8 mouse cellular contexts compared by ENCODE assay signal in genomic region chr1:133825543-133825942, GRCm38 (mm10). TPM values are rescaled to one million over a fixed set of nuclear protein-coding genes. Genes with fewer than 3 reads are reported as not detected.
DNase-seq lines count a peak whose midpoint lies in the region; ATAC-seq and TF ChIP-seq lines count a peak whose summit lies in the region.
"Had no signal": no experiment of that assay in that cellular context is flagged by ENCODE, and none has a peak within 500 bp of the region (broad histone marks: within the 10 kb centered on the region; RNA-seq: fewer than 3 reads in every experiment).

No protein-coding gene starts in this region.

- H3K9me3 ChIP-seq in intestine, postnatal 0 days (ENCODE audit: control insufficient read depth): no peaks in the 10 kb centered on the region
- H3K9me3 ChIP-seq in neural tube, embryonic 13.5 days: no peaks in the 10 kb centered on the region
- H3K9me3 ChIP-seq: embryonic facial prominence, embryonic 15.5 days had no signal

- H3K4me2 ChIP-seq in intestine, postnatal 0 days (replicated peaks; ENCODE audit: low read depth): no peak overlapping the region
- no peak overlapping the region for H3K4me2 ChIP-seq in neural tube, embryonic 13.5 days
- H3K4me2 ChIP-seq: embryonic facial prominence, embryonic 15.5 days had no signal

- 20% methylated on average over 8 of the region's 8 CpGs for WGBS in intestine, postnatal 0 days
- 8% methylated on average over 8 of the region's 8 CpGs for WGBS in neural tube, embryonic 13.5 days

- H3K36me3 ChIP-seq in intestine, postnatal 0 days (ENCODE audit: control insufficient read depth, insufficient read depth): no peaks in the 10 kb centered on the region
- no peaks in the 10 kb centered on the region for H3K36me3 ChIP-seq in neural tube, embryonic 13.5 days
- H3K36me3 ChIP-seq: embryonic facial prominence, embryonic 15.5 days had no signal

- no peaks in the 10 kb centered on the region for H3K4me1 ChIP-seq in intestine, postnatal 0 days (replicated peaks; ENCODE audit: control insufficient read depth, insufficient read depth, low read length)
- peaks cover 29% of the 10 kb centered on the region for H3K4me1 ChIP-seq in neural tube, embryonic 13.5 days (replicated peaks)

- peak; percentile 51; the same call in 1 of the 2 replicates for ATAC-seq in intestine, postnatal 0 days
- ATAC-seq in neural tube, embryonic 13.5 days (ENCODE audit: low read depth): peak; percentile 59

- H3K27me3 ChIP-seq in intestine, postnatal 0 days (replicated peaks; ENCODE audit: control insufficient read depth, insufficient read depth, low read length): no peaks in the 10 kb centered on the region
- peaks cover 5% of the 10 kb centered on the region; the same call in 1 of the 2 replicates for H3K27me3 ChIP-seq in neural tube, embryonic 13.5 days
- H3K27me3 ChIP-seq: embryonic facial prominence, embryonic 15.5 days had no signal

- H3K27ac ChIP-seq in intestine, postnatal 0 days (ENCODE audit: low read depth, low read length): no peak overlapping the region
- H3K27ac ChIP-seq in neural tube, embryonic 13.5 days (replicated peaks): peak overlapping the region; percentile 77
- H3K27ac ChIP-seq: embryonic facial prominence, embryonic 15.5 days had no signal

- H3K4me3 ChIP-seq in intestine, postnatal 0 days (ENCODE audit: low read depth, low read length): no peak overlapping the region
- H3K4me3 ChIP-seq in neural tube, embryonic 13.5 days: no peak overlapping the region
- H3K4me3 ChIP-seq: embryonic facial prominence, embryonic 15.5 days had no signal

- DNase-seq in testis, postnatal 14 days (ENCODE audit: low spot score): peak; percentile 31
- no peak for DNase-seq in testis, postnatal 10 days (ENCODE audit: low spot score)
- DNase-seq in embryo, embryonic 9.5 days (ENCODE audit: extremely low spot score): peak; percentile 58
- DNase-seq in layer of hippocampus, adult 8-10 months (ENCODE audit: low spot score in 2 of 2): no peak
- no peak for DNase-seq in left cerebral cortex, adult 9 months (ENCODE audit: low spot score in 2 of 2)

- TF ChIP-seq CTCF in intestine, postnatal 0 days (IDR thresholded peaks at IDR 0.05; ENCODE audit: low read depth): no peak

- H3K9ac ChIP-seq in intestine, postnatal 0 days (ENCODE audit: low read depth, low read length): no peak overlapping the region
- H3K9ac ChIP-seq in neural tube, embryonic 13.5 days: 0 out of 2 replicates have a peak overlapping the region, but pooled peaks have one; percentile 34
- H3K9ac ChIP-seq: embryonic facial prominence, embryonic 15.5 days had no signal

RNA-seq across cellular contexts. Expression of gene Atp2b4, which starts 24.7 kb away (rescaled TPM):
- 9.8 and 11.8 TPM in 2 replicates for polyA plus RNA-seq in intestine, postnatal 0 days (2015; fragmentation: Nextera tagmentation; extraction: Ambion mirVana)
- 10.7 and 13.7 TPM in 2 replicates for polyA plus RNA-seq in neural tube, embryonic 13.5 days (2015; fragmentation: Nextera tagmentation; extraction: Ambion mirVana)
- 100 to 1,000 TPM in 1 of 4 experiments, 10 to 100 TPM in 3; 85.7 to 102 (median 91.8) TPM for total RNA-seq in layer of hippocampus, adult 8-10 months (2022)

Comparison
In these comparisons a context has a peak if more than half of its experiments do, and no peak if none do; other contexts are left out.
1. DNase-seq: peak in testis, postnatal 14 days (single experiment) and embryo, embryonic 9.5 days (single experiment); none in testis, postnatal 10 days (single experiment), layer of hippocampus, adult 8-10 months (0 of 2) and left cerebral cortex, adult 9 months (0 of 2).